Mouse (Mus musculus): Measurements from ENCODE around the gene Acsf3. TPM values are rescaled to one million over a fixed set of nuclear protein-coding genes. Genes with fewer than 3 reads are reported as not detected.

Acsf3 gene
- polyA plus RNA-seq, 1 experiment from 2014 or later: 10.8 TPM

- H3K4me3 ChIP-seq: no peak overlapping the region
- H3K4me1 ChIP-seq: no peaks in the 10 kb centered on the region
- ATAC-seq: no peak; the same call in 1 of the 2 replicates
- H3K4me2 ChIP-seq: no peak overlapping the region
- H3K9ac ChIP-seq: no peak overlapping the region
- H3K27me3 ChIP-seq (replicated peaks): no peaks in the 10 kb centered on the region
- peaks cover 14% of the 10 kb centered on the region for H3K36me3 ChIP-seq
- H3K27ac ChIP-seq: no peak overlapping the region
- 84% methylated on average over 18 of the region's 18 CpGs for WGBS (ENCODE audit: insufficient replicate concordance)
- no peaks in the 10 kb centered on the region for H3K9me3 ChIP-seq (replicated peaks)
Observed at GRCm38 (mm10) chr8:122793375-122794174, 18.3 kb downstream of the Acsf3 start.

GRCm38 (mm10) chr8:122794175-122794454, 18.8 kb downstream of the Acsf3 start:
- WGBS (ENCODE audit: insufficient replicate concordance): 80% methylated on average over 5 of the region's 5 CpGs
- ATAC-seq: no peak
- no peak overlapping the region for H3K27ac ChIP-seq

GRCm38 (mm10) chr8:122803906-122804761, 28.8 kb downstream of the Acsf3 start:
- no peak for ATAC-seq
- Histone ChIP-seq H3K9me3 (replicated peaks) (no peaks in the 10 kb centered on the region), H3K4me2 (no peak overlapping the region), H3K36me3 (peaks cover 10% of the 10 kb centered on the region), H3K4me1 (no peaks in the 10 kb centered on the region), H3K4me3 (no peak overlapping the region), H3K9ac (no peak overlapping the region), H3K27me3 (replicated peaks) (peaks cover 4% of the 10 kb centered on the region), H3K27ac (no peak overlapping the region)
- 75% methylated on average over 15 of the region's 15 CpGs for WGBS (ENCODE audit: insufficient replicate concordance)

More at GRCm38 (mm10) chr8:122794175-122794454, 18.8 kb downstream of the Acsf3 start:
- no peaks in the 10 kb centered on the region for H3K9me3 ChIP-seq (replicated peaks)
- no peaks in the 10 kb centered on the region for H3K27me3 ChIP-seq (replicated peaks)
- no peaks in the 10 kb centered on the region for H3K4me1 ChIP-seq
- no peak overlapping the region for H3K4me2 ChIP-seq
- no peak overlapping the region for H3K9ac ChIP-seq
- no peak overlapping the region for H3K4me3 ChIP-seq
- peaks cover 14% of the 10 kb centered on the region for H3K36me3 ChIP-seq

GRCm38 (mm10) chr8:122805349-122805748, 30.1 kb downstream of the Acsf3 start:
- no peak overlapping the region for H3K27ac ChIP-seq
- 66% methylated on average over 3 of the region's 3 CpGs for WGBS (ENCODE audit: insufficient replicate concordance)
- H3K9me3 ChIP-seq (replicated peaks): no peaks in the 10 kb centered on the region
- ATAC-seq: no peak
- no peak overlapping the region for H3K4me3 ChIP-seq
- H3K4me2 ChIP-seq: no peak overlapping the region
- H3K36me3 ChIP-seq: peaks cover 10% of the 10 kb centered on the region
- H3K4me1 ChIP-seq: no peaks in the 10 kb centered on the region
- H3K9ac ChIP-seq: no peak overlapping the region
- peaks cover 4% of the 10 kb centered on the region for H3K27me3 ChIP-seq (replicated peaks)

- H3K4me3 ChIP-seq: no peak overlapping the region
- 74% methylated on average over 7 of the region's 7 CpGs for WGBS (ENCODE audit: insufficient replicate concordance)
- no peak overlapping the region for H3K4me2 ChIP-seq
- H3K9ac ChIP-seq: no peak overlapping the region
- H3K9me3 ChIP-seq (replicated peaks): no peaks in the 10 kb centered on the region
- H3K4me1 ChIP-seq: 0 out of 2 replicates have a peak, but pooled peaks cover 2% of the 10 kb centered on the region
- H3K27me3 ChIP-seq (replicated peaks): peaks cover 4% of the 10 kb centered on the region
- no peak for ATAC-seq
- peaks cover 16% of the 10 kb centered on the region for H3K36me3 ChIP-seq
- no peak overlapping the region for H3K27ac ChIP-seq
Observed at GRCm38 (mm10) chr8:122806956-122807538, 31.8 kb downstream of the Acsf3 start.

- Histone ChIP-seq H3K4me3 (no peak overlapping the region), H3K36me3 (peaks cover 17% of the 10 kb centered on the region), H3K4me2 (no peak overlapping the region), H3K27me3 (replicated peaks) (peaks cover 7% of the 10 kb centered on the region), H3K27ac (no peak overlapping the region), H3K9ac (no peak overlapping the region), H3K4me1 (0 out of 2 replicates have a peak, but pooled peaks cover 6% of the 10 kb centered on the region), H3K9me3 (replicated peaks) (no peaks in the 10 kb centered on the region)
- no peak for ATAC-seq
- 81% methylated on average over 4 of the region's 4 CpGs for WGBS (ENCODE audit: insufficient replicate concordance)
Observed at GRCm38 (mm10) chr8:122807907-122808306, 32.6 kb downstream of the Acsf3 start.

GRCm38 (mm10) chr8:122810376-122810775, 35.1 kb downstream of the Acsf3 start:
- Histone ChIP-seq H3K4me3 (no peak overlapping the region), H3K9me3 (replicated peaks) (no peaks in the 10 kb centered on the region), H3K27me3 (replicated peaks) (peaks cover 14% of the 10 kb centered on the region), H3K36me3 (peaks cover 25% of the 10 kb centered on the region), H3K4me1 (0 out of 2 replicates have a peak, but pooled peaks cover 6% of the 10 kb centered on the region), H3K27ac (no peak overlapping the region), H3K4me2 (no peak overlapping the region), H3K9ac (no peak overlapping the region)
- 73% methylated on average over 8 of the region's 8 CpGs for WGBS (ENCODE audit: insufficient replicate concordance)
- no peak for ATAC-seq

- no peak overlapping the region for H3K9ac ChIP-seq
- peaks cover 25% of the 10 kb centered on the region for H3K36me3 ChIP-seq
- peaks cover 11% of the 10 kb centered on the region; the same call in 1 of the 2 replicates for H3K27me3 ChIP-seq (replicated peaks)
- H3K4me2 ChIP-seq: no peak overlapping the region
- H3K9me3 ChIP-seq (replicated peaks): no peaks in the 10 kb centered on the region
- no peak overlapping the region for H3K4me3 ChIP-seq
- H3K4me1 ChIP-seq: 0 out of 2 replicates have a peak, but pooled peaks cover 6% of the 10 kb centered on the region
- WGBS (ENCODE audit: insufficient replicate concordance): 83% methylated on average over 16 of the region's 16 CpGs
- no peak overlapping the region for H3K27ac ChIP-seq
- ATAC-seq: no peak
Observed at GRCm38 (mm10) chr8:122811870-122812494, 36.7 kb downstream of the Acsf3 start.

- ATAC-seq: 0 out of 2 replicates have a peak, but pooled peaks have one; percentile 20
- Histone ChIP-seq H3K36me3 (peaks cover 29% of the 10 kb centered on the region), H3K9ac (no peak overlapping the region), H3K4me1 (0 out of 2 replicates have a peak, but pooled peaks cover 6% of the 10 kb centered on the region), H3K27ac (no peak overlapping the region), H3K9me3 (replicated peaks) (no peaks in the 10 kb centered on the region), H3K4me2 (no peak overlapping the region), H3K27me3 (replicated peaks) (peaks cover 16% of the 10 kb centered on the region; the same call in 1 of the 2 replicates), H3K4me3 (no peak overlapping the region)
- 82% methylated on average over 14 of the region's 14 CpGs for WGBS (ENCODE audit: insufficient replicate concordance)
Observed at GRCm38 (mm10) chr8:122812610-122813250, 37.4 kb downstream of the Acsf3 start.

GRCm38 (mm10) chr8:122814608-122815007, 39.3 kb downstream of the Acsf3 start:
- Histone ChIP-seq H3K27me3 (replicated peaks) (peaks cover 24% of the 10 kb centered on the region), H3K9ac (no peak overlapping the region), H3K27ac (no peak overlapping the region), H3K4me1 (0 out of 2 replicates have a peak, but pooled peaks cover 6% of the 10 kb centered on the region), H3K36me3 (peaks cover 29% of the 10 kb centered on the region), H3K9me3 (replicated peaks) (no peaks in the 10 kb centered on the region), H3K4me3 (no peak overlapping the region), H3K4me2 (no peak overlapping the region)
- ATAC-seq: no peak
- WGBS (ENCODE audit: insufficient replicate concordance): 61% methylated on average over 7 of the region's 7 CpGs

- H3K9me3 ChIP-seq (replicated peaks): no peaks in the 10 kb centered on the region
- H3K36me3 ChIP-seq: peaks cover 24% of the 10 kb centered on the region
- no peak overlapping the region for H3K4me3 ChIP-seq
- no peak overlapping the region for H3K27ac ChIP-seq
- H3K4me1 ChIP-seq: 0 out of 2 replicates have a peak, but pooled peaks cover 5% of the 10 kb centered on the region
- peaks cover 40% of the 10 kb centered on the region for H3K27me3 ChIP-seq (replicated peaks)
- no peak overlapping the region for H3K4me2 ChIP-seq
- ATAC-seq: no peak
- H3K9ac ChIP-seq: no peak overlapping the region
- WGBS (ENCODE audit: insufficient replicate concordance): 79% methylated on average over 6 of the region's 6 CpGs
Observed at GRCm38 (mm10) chr8:122816965-122817364, 41.7 kb downstream of the Acsf3 start.
